Mouse (Mus musculus) liver, embryonic 14.5 days (tissue): Measurements from ENCODE around the gene Dynlt1f. TPM values are rescaled to one million over a fixed set of nuclear protein-coding genes. Genes with fewer than 3 reads are reported as not detected.
"Not testable (repeated sequence)": the region's sequence is repeated elsewhere in the genome, so short reads cannot be mapped to it uniquely, and the experiment has no call there.

Experiments used
- ATAC-seq: fragments of 200-750 bp; cut with Nextera tagmentation; 2 replicates; pipeline ENCODE4 v1.8.0; 2017; ENCODE audit warnings: moderate number of reproducible peaks, mild to moderate bottlenecking, moderate library complexity; ENCODE audit not compliant: insufficient read depth
- DNase-seq, 3 experiments: peaks; one replicate each; pipeline ENCODE4 v3.0.0-alpha.2; 2012 to 2013; ENCODE audit warnings: low read depth in 3 of 3, low spot score in 3 of 3
- H3K27ac ChIP-seq: fragments of 300-500 bp; sonication (generic); 2 replicates; pipeline ENCODE4 v1.5.1; 2014; ENCODE audit warnings: moderate library complexity, mild to moderate bottlenecking, control low read depth, inconsistent platforms
- H3K27me3 ChIP-seq: fragments of 300-500 bp; sonication (generic); 2 replicates; pipeline ENCODE4 v1.6.1; 2014; ENCODE audit warnings: mild to moderate bottlenecking, low read length, moderate library complexity; ENCODE audit not compliant: control insufficient read depth, insufficient read depth
- H3K36me3 ChIP-seq: fragments of 300-500 bp; sonication (generic); replicated peaks from 2 replicates; pipeline ENCODE4 v1.6.1; 2014; ENCODE audit warnings: low read depth; ENCODE audit not compliant: control insufficient read depth, insufficient read depth
- H3K4me1 ChIP-seq, 2 experiments: fragments of 200-500 bp in 1 of 2; fragments of 300-500 bp in 1 of 2; sonication (generic) in 1 of 2; replicated peaks; 2 replicates each; pipeline ENCODE4 v1.6.1; 2012 to 2014; ENCODE audit warnings: antibody characterized with exemption in 1 of 2, inconsistent platforms in 1 of 2, low read length in 1 of 2; ENCODE audit not compliant: control insufficient read depth in 2 of 2, insufficient read depth in 2 of 2
- H3K4me2 ChIP-seq: fragments of 300-500 bp; sonication (generic); 2 replicates; pipeline ENCODE4 v1.6.1; 2014; ENCODE audit warnings: low read depth, mild to moderate bottlenecking, control low read depth, moderate library complexity
- H3K4me3 ChIP-seq, 2 experiments: fragments of 200-500 bp in 1 of 2; fragments of 300-500 bp in 1 of 2; sonication (generic) in 1 of 2; 2 replicates each; pipeline ENCODE4 v1.5.1; 2012 to 2014; ENCODE audit warnings: low read depth in 2 of 2, low read length in 2 of 2, mild to moderate bottlenecking in 2 of 2, control low read depth in 1 of 2, inconsistent platforms in 1 of 2, moderate library complexity in 1 of 2; ENCODE audit not compliant: insufficient read depth in 1 of 2
- H3K9ac ChIP-seq: fragments of 300-500 bp; sonication (generic); replicated peaks from 2 replicates; pipeline ENCODE4 v1.6.1; 2014; ENCODE audit warnings: mild to moderate bottlenecking, control low read depth, moderate library complexity
- H3K9me3 ChIP-seq: fragments of 300-500 bp; sonication (generic); 2 replicates; pipeline ENCODE4 v1.6.1; 2016; ENCODE audit warnings: low read length, mixed read lengths; ENCODE audit not compliant: control insufficient read depth
- WGBS: fragments of 180-500 bp; shearing (Covaris S2); extraction: QIAGEN DNeasy Blood & Tissue Kit; methylation state at CpG from one replicate; pipeline ENCODE4 v1.1.7; 2014; ENCODE audit not compliant: insufficient replicate concordance; 5-methylcytosine and 5-hydroxymethylcytosine counted together
- polyA plus RNA-seq, 2 experiments: library from polyadenylated mRNA; depleted of rRNA in 1 of 2; stranded (reverse) in 1 of 2; unstranded in 1 of 2; fragments of >200 nt; fragmentation: Nextera tagmentation in 1 of 2; extraction: Ambion mirVana in 1 of 2; gene quantifications; 2 replicates each; pipeline versions ENCODE4 v1.2.1 to v1.2.3; 2012 to 2014

Gene Dynlt1f
- polyA plus RNA-seq, 2 experiments, result 61.5 to 109 TPM

GRCm38 (mm10) chr17:6684464-6685287 lies 29.0 kb upstream of the Dynlt1f start:
- H3K27ac ChIP-seq, H3K27me3 ChIP-seq, ATAC-seq, H3K4me1 ChIP-seq, H3K4me2 ChIP-seq, H3K9me3 ChIP-seq, H3K9ac ChIP-seq, H3K36me3 ChIP-seq, DNase-seq, H3K4me3 ChIP-seq: not testable (repeated sequence)
- no CpG with 5 or more reads among the region's 4 CpGs for WGBS

GRCm38 (mm10) chr17:6683702-6684101 lies 28.0 kb upstream of the Dynlt1f start:
- not testable (repeated sequence) for ATAC-seq

GRCm38 (mm10) chr17:6681721-6682120 lies 26.0 kb upstream of the Dynlt1f start:
- H3K4me2 ChIP-seq, H3K27ac ChIP-seq, H3K36me3 ChIP-seq, DNase-seq, H3K4me3 ChIP-seq, H3K9me3 ChIP-seq, H3K9ac ChIP-seq, ATAC-seq, H3K27me3 ChIP-seq, H3K4me1 ChIP-seq: not testable (repeated sequence)
- WGBS, result 63% methylated on average over 4 of the region's 4 CpGs

More at GRCm38 (mm10) chr17:6683702-6684101, 28.0 kb upstream of the Dynlt1f start:
- H3K27me3 ChIP-seq, H3K27ac ChIP-seq, H3K4me2 ChIP-seq, H3K4me3 ChIP-seq, DNase-seq, H3K9me3 ChIP-seq, H3K36me3 ChIP-seq, H3K4me1 ChIP-seq, H3K9ac ChIP-seq: not testable (repeated sequence)
- no CpG with 5 or more reads among the region's 5 CpGs for WGBS

- not testable (repeated sequence) for H3K4me2 ChIP-seq, ATAC-seq, H3K27me3 ChIP-seq, H3K27ac ChIP-seq, H3K4me1 ChIP-seq, DNase-seq, H3K36me3 ChIP-seq, H3K9ac ChIP-seq, H3K9me3 ChIP-seq, H3K4me3 ChIP-seq
- 60% methylated on average over 1 of the region's 2 CpGs for WGBS
These were observed 22.4 kb upstream of the Dynlt1f start for GRCm38 (mm10) chr17:6678063-6678462.

- not testable (repeated sequence) for H3K27ac ChIP-seq, ATAC-seq, H3K9me3 ChIP-seq, DNase-seq, H3K9ac ChIP-seq, H3K4me2 ChIP-seq, H3K4me3 ChIP-seq, H3K36me3 ChIP-seq, H3K4me1 ChIP-seq, H3K27me3 ChIP-seq
- 33% methylated on average over 5 of the region's 5 CpGs for WGBS
These were observed 18.6 kb upstream of the Dynlt1f start for GRCm38 (mm10) chr17:6674297-6674696.

GRCm38 (mm10) chr17:6668522-6668921 lies 12.8 kb upstream of the Dynlt1f start:
- not testable (repeated sequence) for H3K9ac ChIP-seq, H3K4me2 ChIP-seq, DNase-seq, ATAC-seq, H3K4me3 ChIP-seq, H3K9me3 ChIP-seq, H3K27ac ChIP-seq, H3K4me1 ChIP-seq, H3K27me3 ChIP-seq, H3K36me3 ChIP-seq
- WGBS, result no CpG with 5 or more reads among the region's 6 CpGs

- 61% methylated on average over 4 of the region's 5 CpGs for WGBS
- not testable (repeated sequence) for H3K4me3 ChIP-seq, H3K36me3 ChIP-seq, H3K4me1 ChIP-seq, H3K9me3 ChIP-seq, H3K9ac ChIP-seq, H3K27ac ChIP-seq, ATAC-seq, H3K4me2 ChIP-seq, DNase-seq, H3K27me3 ChIP-seq
These were observed 9.7 kb upstream of the Dynlt1f start for GRCm38 (mm10) chr17:6665389-6665788.

GRCm38 (mm10) chr17:6662840-6663239 lies 7.1 kb upstream of the Dynlt1f start:
- not testable (repeated sequence) for H3K4me3 ChIP-seq, H3K27ac ChIP-seq, H3K4me2 ChIP-seq, H3K4me1 ChIP-seq, H3K36me3 ChIP-seq, H3K9ac ChIP-seq, H3K9me3 ChIP-seq, ATAC-seq, H3K27me3 ChIP-seq, DNase-seq
- 21% methylated on average over 3 of the region's 3 CpGs for WGBS
